Mouse (Mus musculus): ENCODE results near the gene Manba.

DNA sequence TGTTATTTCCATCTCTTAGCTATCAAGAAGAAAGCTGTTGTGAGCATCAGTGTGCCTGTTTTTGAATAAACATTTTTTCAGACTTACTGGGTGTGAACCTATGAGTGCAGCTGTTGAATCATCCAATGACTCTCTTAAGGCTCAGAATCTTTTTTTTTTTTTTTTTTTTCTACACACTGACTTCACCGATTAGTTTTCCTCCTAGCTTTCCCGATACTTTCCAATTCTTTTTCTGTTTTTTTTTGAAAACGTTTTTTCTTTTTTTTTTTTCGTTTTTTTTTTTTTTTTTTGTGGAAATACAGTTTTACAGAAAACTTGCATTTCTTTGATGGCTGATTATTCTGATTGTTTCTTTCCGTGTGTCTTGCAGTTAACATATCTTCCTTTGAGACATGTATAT, 67.5 kb downstream of the Manba start:
- TF ChIP-seq CTCF (IDR thresholded peaks at IDR 0.05; ENCODE audit: extremely low read depth, insufficient read depth, low read length) (no peak), POLR2A (IDR thresholded peaks at IDR 0.05; ENCODE audit: extremely low read depth, insufficient read depth, low read length) (no peak)
